Mouse (Mus musculus) stomach, embryonic 14.5 days (tissue): ENCODE data around the gene Fasn. TPM values are rescaled to one million over a fixed set of nuclear protein-coding genes. Genes with fewer than 3 reads are reported as not detected.
"Not testable (repeated sequence)": the region's sequence is repeated elsewhere in the genome, so short reads cannot be mapped to it uniquely, and the experiment has no call there.

ENCODE experiments used
- ATAC-seq: fragments of 200-750 bp; cut with Nextera tagmentation; 2 replicates; pipeline ENCODE4 v1.8.0; 2017; ENCODE audit warnings: low read depth, moderate TSS enrichment; ENCODE audit not compliant: insufficient number of reproducible peaks, insufficient read depth, low FRiP score
- H3K27ac ChIP-seq: fragments of 300-500 bp; sonication (generic); 2 replicates; pipeline ENCODE4 v1.5.1; 2014; ENCODE audit warnings: mild to moderate bottlenecking, low read length, moderate library complexity, mixed read lengths
- H3K27me3 ChIP-seq: fragments of 300-500 bp; sonication (generic); 2 replicates; pipeline ENCODE4 v1.6.1; 2014; ENCODE audit warnings: low read length, control low read depth, mixed read lengths; ENCODE audit not compliant: control insufficient read depth, insufficient read depth
- H3K36me3 ChIP-seq: fragments of 300-500 bp; sonication (generic); 2 replicates; pipeline ENCODE4 v1.6.1; 2014; ENCODE audit warnings: mild to moderate bottlenecking, control low read depth, low read length, moderate library complexity, mixed read lengths; ENCODE audit not compliant: control insufficient read depth, insufficient read depth
- H3K4me1 ChIP-seq: fragments of 300-500 bp; sonication (generic); 2 replicates; pipeline ENCODE4 v1.6.1; 2014; ENCODE audit warnings: low read length, control low read depth, mixed read lengths; ENCODE audit not compliant: control insufficient read depth, insufficient read depth
- H3K4me2 ChIP-seq: fragments of 300-500 bp; sonication (generic); replicated peaks from 2 replicates; pipeline ENCODE4 v1.6.1; 2014; ENCODE audit warnings: low read depth, low read length, control low read depth
- H3K4me3 ChIP-seq: fragments of 300-500 bp; sonication (generic); 2 replicates; pipeline ENCODE4 v1.5.1; 2014; ENCODE audit warnings: low read depth, low read length, control low read depth
- H3K9ac ChIP-seq: fragments of 300-500 bp; sonication (generic); replicated peaks from 2 replicates; pipeline ENCODE4 v1.6.1; 2014; ENCODE audit warnings: low read depth, mild to moderate bottlenecking, control low read depth, low read length, moderate library complexity, mixed read lengths
- H3K9me3 ChIP-seq: fragments of 300-500 bp; sonication (generic); 2 replicates; pipeline ENCODE4 v1.6.1; 2016; ENCODE audit warnings: low read depth, low read length, control low read depth; ENCODE audit not compliant: control insufficient read depth
- WGBS: fragments of 180-500 bp; shearing (Covaris S2); extraction: QIAGEN DNeasy Blood & Tissue Kit; methylation state at CpG from one replicate; pipeline ENCODE4 v1.1.7; 2014; 5-methylcytosine and 5-hydroxymethylcytosine counted together
- polyA plus RNA-seq: library from polyadenylated mRNA; unstranded; fragments of >200 nt; fragmentation: Nextera tagmentation; extraction: Ambion mirVana; gene quantifications from 2 replicates; pipeline ENCODE4 v1.2.1, GENCODE M21; 2014

The Fasn gene
- polyA plus RNA-seq = 69.0 and 70.9 TPM in 2 replicates

DNA sequence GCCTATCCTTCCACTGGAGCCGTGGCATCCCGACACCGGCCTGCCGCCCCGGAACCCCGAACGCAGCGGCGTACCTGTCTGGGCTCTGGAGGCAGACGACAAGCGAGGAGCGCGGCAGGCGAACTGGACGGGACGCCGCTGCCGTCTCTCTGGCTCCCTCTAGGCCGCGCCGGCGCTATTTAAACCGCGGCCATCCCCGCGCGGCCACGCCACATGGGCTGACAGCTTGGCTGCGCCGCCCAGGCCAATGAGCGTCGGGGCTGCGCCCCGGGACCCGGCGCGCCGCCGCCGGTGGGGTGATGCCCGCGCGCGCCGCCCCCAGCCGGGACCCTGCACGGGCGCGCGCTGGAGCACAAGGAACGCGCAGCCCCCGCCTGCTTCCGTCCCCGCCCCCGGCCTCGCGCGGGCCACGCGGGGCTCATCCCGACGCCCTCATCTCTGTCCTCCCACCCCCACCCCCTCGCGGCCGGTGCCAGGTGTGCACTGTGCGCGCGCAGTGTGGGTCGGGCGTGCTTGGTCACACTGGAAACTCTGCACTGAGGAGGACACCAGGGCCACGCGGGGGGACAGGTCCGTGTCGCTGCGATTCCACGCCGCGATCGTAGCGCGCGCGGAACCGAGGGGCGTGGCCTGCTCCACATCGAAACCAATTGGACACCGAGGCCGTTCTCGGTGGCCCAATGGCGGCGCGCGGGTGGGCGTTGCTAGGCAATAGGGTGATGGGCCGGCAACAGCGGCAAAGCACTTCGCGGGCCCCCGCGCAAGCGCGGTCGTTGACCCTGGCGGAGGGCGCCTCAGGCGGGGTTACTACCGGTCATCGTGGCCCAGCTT lies at the start of gene Fasn:
TSS of gene Fasn (minus strand) at position 592 of the 831 bp plus-strand sequence.
- H3K36me3 ChIP-seq = peaks cover 35% of the 10 kb centered on the region
- ATAC-seq = peak; percentile 89
- H3K4me3 ChIP-seq = peak within 1 kb of the TSS; percentile 94
- peaks cover 29% of the 10 kb centered on the region for H3K4me1 ChIP-seq
- under 1% methylated on average over 105 of the region's 109 CpGs for WGBS
- H3K9me3 ChIP-seq = no peaks in the 10 kb centered on the region
- H3K4me2 ChIP-seq = peak within 1 kb of the TSS; percentile 97
- H3K9ac ChIP-seq = peak within 1 kb of the TSS; percentile 92
- peak within 1 kb of the TSS; percentile 98 for H3K27ac ChIP-seq
- H3K27me3 ChIP-seq = no peaks in the 10 kb centered on the region

GRCm38 (mm10) chr11:120873206-120873605 lies 48.9 kb upstream of the Fasn start:
- H3K27ac ChIP-seq = no peak overlapping the region
- H3K27me3 ChIP-seq = no peaks in the 10 kb centered on the region
- no peak overlapping the region for H3K4me2 ChIP-seq
- no peaks in the 10 kb centered on the region for H3K9me3 ChIP-seq
- 75% methylated on average over 6 of the region's 6 CpGs for WGBS
- H3K4me3 ChIP-seq = no peak overlapping the region
- no peaks in the 10 kb centered on the region for H3K4me1 ChIP-seq
- no peak for ATAC-seq
- peaks cover under 1% of the 10 kb centered on the region; the same call in 1 of the 2 replicates for H3K36me3 ChIP-seq
- no peak overlapping the region for H3K9ac ChIP-seq

DNA sequence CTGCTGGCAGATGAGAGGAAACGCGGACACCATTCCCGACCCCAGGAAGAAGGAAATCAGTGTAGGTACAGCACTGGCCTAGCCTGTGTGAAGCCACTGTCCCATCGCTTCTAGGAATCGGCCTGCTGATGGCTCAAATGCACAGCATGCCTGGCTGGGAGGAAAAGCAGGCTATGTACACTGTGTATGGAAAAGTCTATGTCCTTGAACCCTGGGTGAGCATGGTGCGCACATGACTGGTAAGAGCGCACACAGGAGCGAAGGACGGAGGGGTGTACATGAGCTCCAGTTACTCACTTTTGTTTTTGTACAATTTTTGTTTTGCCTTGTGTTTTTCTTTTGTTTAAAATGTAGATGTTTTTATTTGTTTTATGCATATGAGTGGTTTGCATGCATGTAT lies 47.2 kb upstream of the Fasn start:
- H3K36me3 ChIP-seq = no peaks in the 10 kb centered on the region; the same call in 1 of the 2 replicates
- ATAC-seq = no peak
- 92% methylated on average over 9 of the region's 9 CpGs for WGBS
- H3K9ac ChIP-seq = no peak overlapping the region
- H3K9me3 ChIP-seq = no peaks in the 10 kb centered on the region
- no peak overlapping the region for H3K4me2 ChIP-seq
- no peaks in the 10 kb centered on the region for H3K27me3 ChIP-seq
- no peak overlapping the region for H3K4me3 ChIP-seq
- H3K27ac ChIP-seq = no peak overlapping the region
- H3K4me1 ChIP-seq = no peaks in the 10 kb centered on the region

DNA sequence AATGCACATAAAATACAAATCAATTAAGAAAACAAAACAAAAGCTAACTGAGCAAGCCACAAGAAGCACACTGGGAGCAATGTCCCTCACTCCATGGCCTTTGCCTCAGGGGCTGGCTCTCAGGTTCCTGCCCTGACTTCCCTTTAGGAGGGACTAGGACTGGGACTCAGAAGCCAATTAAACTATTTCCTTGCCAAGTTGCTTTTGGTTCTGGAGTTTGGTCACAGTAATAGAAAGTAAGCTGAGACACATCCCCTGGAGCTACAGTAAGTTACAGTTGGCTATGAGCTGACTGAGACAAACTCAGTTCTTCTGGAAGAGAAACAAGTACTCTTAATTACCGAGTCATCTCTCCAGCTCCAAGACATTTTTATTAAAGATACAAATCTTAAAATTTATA lies 41.5 kb upstream of the Fasn start:
- Histone ChIP-seq H3K27me3 (no peaks in the 10 kb centered on the region), H3K27ac (no peak overlapping the region), H3K36me3 (peaks cover 3% of the 10 kb centered on the region; the same call in 1 of the 2 replicates), H3K9ac (no peak overlapping the region), H3K9me3 (no peaks in the 10 kb centered on the region), H3K4me3 (no peak overlapping the region), H3K4me1 (no peaks in the 10 kb centered on the region), H3K4me2 (no peak overlapping the region)
- ATAC-seq = no peak
- WGBS = 98% methylated on average over 1 of the region's 1 CpGs

GRCm38 (mm10) chr11:120862819-120863218 lies 38.5 kb upstream of the Fasn start:
- WGBS = 60% methylated on average over 10 of the region's 10 CpGs
- Histone ChIP-seq H3K27me3 (no peaks in the 10 kb centered on the region), H3K36me3 (peaks cover 3% of the 10 kb centered on the region; the same call in 1 of the 2 replicates), H3K4me3 (no peak overlapping the region), H3K4me1 (no peaks in the 10 kb centered on the region), H3K9me3 (no peaks in the 10 kb centered on the region), H3K9ac (no peak overlapping the region), H3K4me2 (no peak overlapping the region), H3K27ac (no peak overlapping the region)
- ATAC-seq = no peak

DNA sequence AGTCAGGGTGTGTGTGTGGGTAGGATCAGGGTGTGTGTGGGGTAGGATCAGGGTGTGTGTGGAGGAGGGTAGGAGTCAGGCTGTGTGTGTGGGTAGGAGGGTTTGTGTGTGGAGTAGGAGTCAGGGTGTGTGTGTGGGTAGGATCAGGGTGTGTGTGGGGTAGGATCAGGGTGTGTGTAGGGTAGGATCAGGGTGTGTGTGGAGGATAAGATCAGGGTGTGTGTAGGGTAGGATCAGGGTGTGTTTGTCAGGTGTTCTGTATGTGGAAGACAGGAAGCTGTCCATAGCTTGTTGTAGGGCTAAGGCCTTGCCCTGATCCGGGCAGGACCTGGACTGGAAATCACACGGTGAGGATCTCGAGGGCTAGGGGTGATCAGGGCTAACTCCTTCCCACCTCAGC lies 31.6 kb upstream of the Fasn start:
- H3K4me1 ChIP-seq, H3K36me3 ChIP-seq, H3K9me3 ChIP-seq, H3K4me3 ChIP-seq, H3K9ac ChIP-seq, H3K4me2 ChIP-seq, H3K27ac ChIP-seq, H3K27me3 ChIP-seq: not testable (repeated sequence)
- 95% methylated on average over 3 of the region's 3 CpGs for WGBS
- 0 out of 2 replicates have a peak, but pooled peaks have one; percentile 21 for ATAC-seq

- no peaks in the 10 kb centered on the region for H3K27me3 ChIP-seq
- no peak for ATAC-seq
- H3K9me3 ChIP-seq = no peaks in the 10 kb centered on the region
- H3K9ac ChIP-seq = no peak overlapping the region
- 0 out of 2 replicates have a peak, but pooled peaks cover 2% of the 10 kb centered on the region for H3K36me3 ChIP-seq
- no peak overlapping the region for H3K4me2 ChIP-seq
- H3K4me1 ChIP-seq = peaks cover 5% of the 10 kb centered on the region; the same call in 1 of the 2 replicates
- 70% methylated on average over 4 of the region's 4 CpGs for WGBS
- peak overlapping the region; percentile 23; the same call in 1 of the 2 replicates for H3K27ac ChIP-seq
- H3K4me3 ChIP-seq = no peak overlapping the region
Observed at GRCm38 (mm10) chr11:120853788-120854187, 29.4 kb upstream of the Fasn start.

- no peaks in the 10 kb centered on the region for H3K27me3 ChIP-seq
- H3K36me3 ChIP-seq = 0 out of 2 replicates have a peak, but pooled peaks cover 2% of the 10 kb centered on the region
- WGBS = 98% methylated on average over 4 of the region's 4 CpGs
- no peak overlapping the region for H3K4me2 ChIP-seq
- no peak overlapping the region for H3K4me3 ChIP-seq
- H3K9ac ChIP-seq = no peak overlapping the region
- no peaks in the 10 kb centered on the region for H3K9me3 ChIP-seq
- peak overlapping the region; percentile 23; the same call in 1 of the 2 replicates for H3K27ac ChIP-seq
- no peak for ATAC-seq
- H3K4me1 ChIP-seq = peaks cover 5% of the 10 kb centered on the region; the same call in 1 of the 2 replicates
Observed at GRCm38 (mm10) chr11:120853158-120853557, 28.8 kb upstream of the Fasn start.
